Mouse (Mus musculus): ENCODE results near the gene Trim41. TPM values are rescaled to one million over a fixed set of nuclear protein-coding genes. Genes with fewer than 3 reads are reported as not detected.

Gene Trim41
- total RNA-seq, 1 experiment = 47.8 TPM

DNA sequence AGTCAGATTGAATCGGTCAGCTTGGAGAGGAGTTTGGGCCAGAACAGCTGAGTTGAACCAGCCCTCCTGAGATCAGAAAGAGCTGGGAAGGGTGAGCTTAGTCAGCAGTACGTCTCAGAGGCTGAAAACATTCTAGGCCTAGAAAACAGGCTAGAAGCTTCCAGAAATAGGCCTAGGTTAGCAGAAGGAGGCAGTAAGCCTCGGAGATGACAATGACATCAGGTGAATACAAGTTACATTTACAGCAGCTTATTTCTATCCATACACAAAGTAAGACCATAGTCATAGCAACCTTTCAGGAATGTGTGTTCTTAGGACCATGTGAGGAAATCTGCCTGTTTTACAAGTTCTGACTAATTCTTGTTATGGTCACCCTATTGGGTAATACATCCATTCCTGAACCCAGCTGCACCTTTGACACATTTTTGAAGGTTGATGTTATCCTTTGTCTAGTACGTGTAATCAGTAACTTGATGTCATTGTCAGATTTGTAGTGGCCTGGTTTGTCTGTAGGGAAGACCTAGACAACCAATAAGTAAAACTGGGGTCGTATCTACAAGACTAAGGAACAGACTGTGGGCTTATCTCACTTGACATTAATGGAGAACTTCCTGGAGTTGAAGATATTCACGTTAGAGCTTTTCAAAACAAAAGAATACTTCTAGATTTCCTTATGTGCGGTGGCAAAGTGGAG, 2.6 kb upstream of the Trim41 start:
- no peak overlapping the region for H3K4me3 ChIP-seq (ENCODE audit: insufficient read depth in 1 of 2, low read depth in 1 of 2, low read length in 2 of 2, poor library complexity in 1 of 2, severe bottlenecking in 1 of 2)
- TF ChIP-seq MAFK (IDR thresholded peaks at IDR 0.05; ENCODE audit: insufficient read depth, low read depth, low read length) (no peak), HCFC1 (IDR thresholded peaks at IDR 0.05; ENCODE audit: borderline replicate concordance, insufficient read depth, low read length) (no peak), ZNF384 (IDR thresholded peaks at IDR 0.05; ENCODE audit: low read depth, low read length) (no peak), CHD2 (IDR thresholded peaks at IDR 0.05; ENCODE audit: low read depth, low read length) (no peak), ZC3H11A (IDR thresholded peaks at IDR 0.05; ENCODE audit: borderline replicate concordance, low read depth, low read length) (no peak)

DNA sequence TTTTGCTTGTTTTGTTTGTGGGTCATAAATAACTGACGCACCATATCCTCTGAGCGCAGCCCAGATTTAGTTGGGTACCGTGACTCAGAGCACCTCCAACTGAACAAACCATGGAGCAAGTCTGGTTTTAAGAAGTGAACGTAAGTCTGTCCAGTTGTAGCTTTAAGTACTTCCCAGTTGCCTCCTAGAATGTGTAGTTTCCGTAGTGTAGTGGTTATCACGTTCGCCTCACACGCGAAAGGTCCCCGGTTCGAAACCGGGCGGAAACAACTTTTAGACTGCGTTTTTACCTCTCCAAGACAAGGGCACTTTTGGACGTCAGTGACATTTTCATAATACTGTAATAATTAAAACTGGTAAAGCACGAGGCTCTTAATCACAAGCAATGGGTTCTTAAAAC, 1.2 kb upstream of the Trim41 start:
- Histone ChIP-seq H3K9ac (ENCODE audit: insufficient read depth, low read depth, low read length, poor library complexity, severe bottlenecking) (no peak overlapping the region; the same call in 1 of the 2 replicates), H3K27ac (ENCODE audit: insufficient read depth, low read depth, low read length, poor library complexity, severe bottlenecking) (no peak overlapping the region), H3K4me3 (ENCODE audit: insufficient read depth in 1 of 2, low read depth in 1 of 2, low read length in 2 of 2, poor library complexity in 1 of 2, severe bottlenecking in 1 of 2) (peak overlapping the region; percentile 35 to 99), H3K9me3 (ENCODE audit: control insufficient read depth, insufficient read depth, low read depth, low read length) (no peaks in the 10 kb centered on the region), H3K4me1 (ENCODE audit: control insufficient read depth in 2 of 2, insufficient read depth in 2 of 2, low read length in 2 of 2, poor library complexity in 1 of 2) (peaks cover 0 to 2% of the 10 kb centered on the region in 2 experiments; a peak in 1 of 4 replicates), H3K36me3 (ENCODE audit: control insufficient read depth, insufficient read depth, low read length, poor library complexity, severe bottlenecking) (peaks cover 5% of the 10 kb centered on the region)
- in situ Hi-C loops (cut with MboI; ENCODE audit: low sequenced_read_pairs in 2 of 2, unreplicated experiment in 2 of 2) = no loop called here
- TF ChIP-seq ZNF384 (IDR thresholded peaks at IDR 0.05; ENCODE audit: low read depth, low read length) (no peak), ZC3H11A (IDR thresholded peaks at IDR 0.05; ENCODE audit: borderline replicate concordance, low read depth, low read length) (no peak), CHD2 (IDR thresholded peaks at IDR 0.05; ENCODE audit: low read depth, low read length) (no peak), MAFK (IDR thresholded peaks at IDR 0.05; ENCODE audit: insufficient read depth, low read depth, low read length) (peak; percentile 94)
- DNase-seq (ENCODE audit: low read depth, low spot score) = peak; percentile 91

More for the DNA sequence above, 2.6 kb upstream of the Trim41 start:
- Histone ChIP-seq H3K27ac (ENCODE audit: insufficient read depth, low read depth, low read length, poor library complexity, severe bottlenecking) (no peak overlapping the region), H3K36me3 (ENCODE audit: control insufficient read depth, insufficient read depth, low read length, poor library complexity, severe bottlenecking) (peaks cover 4% of the 10 kb centered on the region), H3K4me1 (ENCODE audit: control insufficient read depth in 2 of 2, insufficient read depth in 2 of 2, low read length in 2 of 2, poor library complexity in 1 of 2) (peaks cover 0 to 2% of the 10 kb centered on the region in 2 experiments; a peak in 1 of 4 replicates), H3K9ac (ENCODE audit: insufficient read depth, low read depth, low read length, poor library complexity, severe bottlenecking) (no peak overlapping the region), H3K9me3 (ENCODE audit: control insufficient read depth, insufficient read depth, low read depth, low read length) (no peaks in the 10 kb centered on the region)
- no peak for DNase-seq (ENCODE audit: low read depth, low spot score)
- in situ Hi-C loops (cut with MboI; ENCODE audit: low sequenced_read_pairs in 2 of 2, unreplicated experiment in 2 of 2) = no loop called here

DNA sequence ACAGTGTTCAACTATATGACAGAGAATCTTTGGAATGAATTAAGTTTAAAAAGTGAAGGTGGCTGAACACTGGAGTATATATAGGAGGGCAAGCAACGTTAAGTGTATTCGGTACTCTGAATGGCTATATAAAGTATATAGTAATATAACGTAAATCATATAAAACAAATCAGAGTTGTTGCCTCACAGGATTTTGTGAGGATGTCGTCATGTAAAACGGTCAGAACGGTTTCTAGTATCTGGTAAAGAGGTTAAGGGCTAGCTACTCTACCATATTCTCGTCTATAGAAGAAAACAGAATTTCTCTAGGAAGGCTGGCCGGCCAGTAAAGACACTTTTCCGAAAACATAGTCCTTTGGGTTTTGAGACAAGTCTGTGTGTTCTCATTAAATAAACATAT, 641 bp upstream of the Trim41 start:
- peak overlapping the region; percentile 45; the same call in 1 of the 2 replicates for H3K9ac ChIP-seq (ENCODE audit: insufficient read depth, low read depth, low read length, poor library complexity, severe bottlenecking)

DNA sequence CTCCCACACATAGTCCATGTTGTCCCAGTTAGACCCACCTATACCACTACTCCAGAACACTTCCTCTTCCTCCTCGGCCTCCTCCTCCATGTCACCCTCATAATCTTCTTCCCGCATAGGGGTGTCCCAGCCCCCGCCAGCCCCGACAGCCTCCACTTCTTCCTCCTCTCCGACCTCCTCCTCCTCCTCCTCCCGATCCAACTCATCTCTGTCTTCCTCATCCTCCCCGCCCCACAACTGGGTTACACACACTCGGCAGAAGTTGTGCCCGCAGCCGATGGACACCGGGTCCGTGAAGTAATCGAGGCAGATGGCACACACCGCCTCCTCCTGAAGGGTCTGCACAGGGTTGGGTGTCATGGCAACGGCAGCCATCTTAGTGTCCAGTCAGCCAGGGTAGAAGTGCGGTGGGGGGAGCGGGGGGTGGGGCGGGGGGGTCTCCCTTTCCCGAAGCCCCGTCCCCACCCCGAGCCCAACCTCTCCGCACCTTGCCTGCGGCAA, 822 bp downstream of the Trim41 start:
- Histone ChIP-seq H3K4me3 (ENCODE audit: insufficient read depth in 1 of 2, low read depth in 1 of 2, low read length in 2 of 2, poor library complexity in 1 of 2, severe bottlenecking in 1 of 2) (peak overlapping the region; percentile 96 to 99), H3K4me1 (ENCODE audit: control insufficient read depth in 2 of 2, insufficient read depth in 2 of 2, low read length in 2 of 2, poor library complexity in 1 of 2) (peaks cover 0 to 2% of the 10 kb centered on the region in 2 experiments; a peak in 1 of 4 replicates), H3K9me3 (ENCODE audit: control insufficient read depth, insufficient read depth, low read depth, low read length) (no peaks in the 10 kb centered on the region), H3K9ac (ENCODE audit: insufficient read depth, low read depth, low read length, poor library complexity, severe bottlenecking) (peak overlapping the region; percentile 88), H3K36me3 (ENCODE audit: control insufficient read depth, insufficient read depth, low read length, poor library complexity, severe bottlenecking) (peaks cover 21% of the 10 kb centered on the region), H3K27ac (ENCODE audit: insufficient read depth, low read depth, low read length, poor library complexity, severe bottlenecking) (peak overlapping the region; percentile 77)
- no peak for DNase-seq (ENCODE audit: low read depth, low spot score)
- no peak for TF ChIP-seq ZC3H11A (IDR thresholded peaks at IDR 0.05; ENCODE audit: borderline replicate concordance, low read depth, low read length)
- no peak for TF ChIP-seq MAFK (IDR thresholded peaks at IDR 0.05; ENCODE audit: insufficient read depth, low read depth, low read length)
- TF ChIP-seq HCFC1 (IDR thresholded peaks at IDR 0.05; ENCODE audit: borderline replicate concordance, insufficient read depth, low read length) = no peak
- no peak for TF ChIP-seq ZNF384 (IDR thresholded peaks at IDR 0.05; ENCODE audit: low read depth, low read length)
- no peak for TF ChIP-seq CHD2 (IDR thresholded peaks at IDR 0.05; ENCODE audit: low read depth, low read length)
- in situ Hi-C loops (cut with MboI; ENCODE audit: low sequenced_read_pairs in 2 of 2, unreplicated experiment in 2 of 2) = no loop called here

More for the DNA sequence above, 641 bp upstream of the Trim41 start:
- Histone ChIP-seq H3K4me3 (ENCODE audit: insufficient read depth in 1 of 2, low read depth in 1 of 2, low read length in 2 of 2, poor library complexity in 1 of 2, severe bottlenecking in 1 of 2) (peak overlapping the region; percentile 96 to 99), H3K36me3 (ENCODE audit: control insufficient read depth, insufficient read depth, low read length, poor library complexity, severe bottlenecking) (peaks cover 9% of the 10 kb centered on the region), H3K4me1 (ENCODE audit: control insufficient read depth in 2 of 2, insufficient read depth in 2 of 2, low read length in 2 of 2, poor library complexity in 1 of 2) (peaks cover 0 to 2% of the 10 kb centered on the region in 2 experiments; a peak in 1 of 4 replicates), H3K27ac (ENCODE audit: insufficient read depth, low read depth, low read length, poor library complexity, severe bottlenecking) (no peak overlapping the region; the same call in 1 of the 2 replicates), H3K9me3 (ENCODE audit: control insufficient read depth, insufficient read depth, low read depth, low read length) (no peaks in the 10 kb centered on the region)
- DNase-seq (ENCODE audit: low read depth, low spot score) = no peak
- no peak for TF ChIP-seq HCFC1 (IDR thresholded peaks at IDR 0.05; ENCODE audit: borderline replicate concordance, insufficient read depth, low read length)
- TF ChIP-seq ZC3H11A (IDR thresholded peaks at IDR 0.05; ENCODE audit: borderline replicate concordance, low read depth, low read length) = no peak
- TF ChIP-seq CHD2 (IDR thresholded peaks at IDR 0.05; ENCODE audit: low read depth, low read length) = no peak; the same call in 1 of the 2 replicates
- no peak for TF ChIP-seq ZNF384 (IDR thresholded peaks at IDR 0.05; ENCODE audit: low read depth, low read length)
- no peak for TF ChIP-seq MAFK (IDR thresholded peaks at IDR 0.05; ENCODE audit: insufficient read depth, low read depth, low read length)
- in situ Hi-C loops (cut with MboI; ENCODE audit: low sequenced_read_pairs in 2 of 2, unreplicated experiment in 2 of 2) = no loop called here

Data from ES-E14 (cell line).